Mouse (Mus musculus) C2C12 (cell line): ENCODE measurements around the gene Abcc4.

Source experiments
- CTCF ChIP-seq: IDR thresholded peaks from one replicate; pipeline ENCODE4 v1.5.1; 2011; ENCODE audit not compliant: control insufficient read depth, insufficient read depth, insufficient read length
- MAX ChIP-seq: IDR thresholded peaks from one replicate; pipeline ENCODE4 v1.6.1; 2011; ENCODE audit warnings: mild to moderate bottlenecking, control low read depth

GRCm38 (mm10) chr14:118694321-118694720, 11.7 kb downstream of the Abcc4 start:
- TF ChIP-seq CTCF (no peak), MAX (no peak)
